Mouse (Mus musculus) lung, postnatal 0 days (tissue): ENCODE results near the gene Polr3a.
"Not testable (repeated sequence)": the region's sequence is repeated elsewhere in the genome, so short reads cannot be mapped to it uniquely, and the experiment has no call there.

Experiments
- CTCF ChIP-seq: IDR thresholded peaks from 2 replicates; pipeline ENCODE4 v1.5.1; 2016; ENCODE audit warnings: antibody characterized with exemption, mild to moderate bottlenecking
- EP300 ChIP-seq: IDR thresholded peaks from 2 replicates; pipeline ENCODE4 v1.6.1; 2016; ENCODE audit warnings: antibody characterized with exemption, mild to moderate bottlenecking, control low read depth

DNA sequence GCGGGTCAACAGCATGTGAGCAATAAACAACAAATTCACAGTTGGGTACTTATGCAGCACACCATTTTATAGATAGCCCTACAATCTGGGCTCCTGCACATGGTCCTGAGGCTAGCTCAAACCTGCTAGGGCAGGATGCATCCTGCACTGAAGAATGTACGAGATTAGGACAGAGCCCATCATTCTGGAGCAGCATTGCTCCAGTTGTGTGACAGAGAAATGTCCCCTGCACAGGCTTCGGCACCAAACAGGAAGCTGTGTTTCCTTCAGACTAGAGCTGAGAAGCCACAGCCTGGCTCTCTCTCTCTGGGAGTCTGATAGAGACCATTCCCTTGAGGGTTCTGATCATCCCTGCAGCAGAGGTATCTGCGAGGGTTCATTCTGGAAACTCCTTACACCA, 43.3 kb downstream of the Polr3a start:
- not testable (repeated sequence) for TF ChIP-seq CTCF, EP300
